Mouse (Mus musculus): Measurements from ENCODE around the gene Gm7954.
"Not testable (repeated sequence)": the region's sequence is repeated elsewhere in the genome, so short reads cannot be mapped to it uniquely, and the experiment has no call there.

The Gm7954 gene

GRCm38 (mm10) chr14:41453418-41453817 lies at the start of gene Gm7954:
Gene Gm7954 (minus strand): TSS chr14:41453518.
- not testable (repeated sequence) for DNase-seq (ENCODE audit: low spot score)

GRCm38 (mm10) chr14:41489385-41489784 lies 36.1 kb upstream of the Gm7954 start, which contains the start of gene Gm3486:
Gene Gm3486 (minus strand): TSS chr14:41489485.
- not testable (repeated sequence) for DNase-seq (ENCODE audit: low spot score)

GRCm38 (mm10) chr14:41425393-41426075 lies 27.8 kb downstream of the Gm7954 start:
- DNase-seq (ENCODE audit: low spot score): not testable (repeated sequence)

- DNase-seq (ENCODE audit: low spot score): not testable (repeated sequence)
These were observed 28.6 kb downstream of the Gm7954 start for GRCm38 (mm10) chr14:41424694-41425093.

GRCm38 (mm10) chr14:41408181-41408580 lies 45.1 kb downstream of the Gm7954 start, which contains the start of gene Gm6482:
Gene Gm6482 (minus strand): TSS chr14:41408281.
- not testable (repeated sequence) for DNase-seq (ENCODE audit: low spot score)

Measured in yolk sac, embryonic 10.5 days (tissue).